Comparison of ENCODE assay signal across 8 mouse cellular contexts in genomic region chr13:68999826-69000225, GRCm38 (mm10). TPM values are rescaled to one million over a fixed set of nuclear protein-coding genes. Genes with fewer than 3 reads are reported as not detected.
DNase-seq lines count a peak whose midpoint lies in the region; ATAC-seq and TF ChIP-seq lines count a peak whose summit lies in the region.

No protein-coding gene starts in this region.

- DNase-seq in kidney, postnatal 36 days = no peak
- DNase-seq in hindbrain, postnatal 0 days (ENCODE audit: low spot score) = no peak
- DNase-seq in MN1 (ENCODE audit: low spot score) = no peak
- DNase-seq in adrenal gland, postnatal 36 days = no peak
- DNase-seq in layer of hippocampus, postnatal 36 days = no peak

- H3K4me2 ChIP-seq in kidney, embryonic 15.5 days = peak overlapping the region; percentile 89
- H3K4me2 ChIP-seq in embryonic facial prominence, embryonic 13.5 days = peak overlapping the region; percentile 93
- peak overlapping the region; percentile 97 for H3K4me2 ChIP-seq in hindbrain, postnatal 0 days (ENCODE audit: low read depth, low read length)
- peak overlapping the region; percentile 89 for H3K4me2 ChIP-seq in midbrain, embryonic 16.5 days (ENCODE audit: low read length)

- peak overlapping the region; percentile 73 for H3K4me3 ChIP-seq in kidney, embryonic 15.5 days (replicated peaks)
- H3K4me3 ChIP-seq in embryonic facial prominence, embryonic 13.5 days = peak overlapping the region; percentile 66
- peak overlapping the region; percentile 61 for H3K4me3 ChIP-seq in hindbrain, postnatal 0 days (ENCODE audit: low read length)
- H3K4me3 ChIP-seq in midbrain, embryonic 16.5 days (ENCODE audit: low read depth, low read length) = peak overlapping the region; percentile 71

- TF ChIP-seq CTCF in hindbrain, postnatal 0 days (IDR thresholded peaks at IDR 0.05; ENCODE audit: low read depth) = no peak

- peak; percentile 53 for ATAC-seq in kidney, embryonic 15.5 days (replicated peaks; ENCODE audit: low FRiP score)
- peak; percentile 4; the same call in 1 of the 2 replicates for ATAC-seq in embryonic facial prominence, embryonic 13.5 days (ENCODE audit: insufficient number of reproducible peaks, insufficient read depth, low FRiP score, low TSS enrichment, low read depth)
- no peak for ATAC-seq in hindbrain, postnatal 0 days
- ATAC-seq in midbrain, embryonic 16.5 days = no peak

- WGBS in kidney, embryonic 15.5 days = 24% methylated on average over 5 of the region's 5 CpGs
- WGBS in embryonic facial prominence, embryonic 13.5 days = 34% methylated on average over 5 of the region's 5 CpGs
- 34% methylated on average over 5 of the region's 5 CpGs for WGBS in hindbrain, postnatal 0 days
- WGBS in midbrain, embryonic 16.5 days = 42% methylated on average over 5 of the region's 5 CpGs

- H3K9me3 ChIP-seq in kidney, embryonic 15.5 days (replicated peaks) = no peaks in the 10 kb centered on the region
- no peaks in the 10 kb centered on the region for H3K9me3 ChIP-seq in embryonic facial prominence, embryonic 13.5 days
- no peaks in the 10 kb centered on the region for H3K9me3 ChIP-seq in hindbrain, postnatal 0 days (ENCODE audit: low read length)
- H3K9me3 ChIP-seq in midbrain, embryonic 16.5 days (replicated peaks; ENCODE audit: control insufficient read depth, low read length, poor library complexity, severe bottlenecking) = no peaks in the 10 kb centered on the region

- peaks cover 23% of the 10 kb centered on the region for H3K27me3 ChIP-seq in kidney, embryonic 15.5 days
- H3K27me3 ChIP-seq in embryonic facial prominence, embryonic 13.5 days = peaks cover 25% of the 10 kb centered on the region
- no peaks in the 10 kb centered on the region; the same call in 1 of the 2 replicates for H3K27me3 ChIP-seq in hindbrain, postnatal 0 days (ENCODE audit: insufficient read depth, low read length)
- no peaks in the 10 kb centered on the region for H3K27me3 ChIP-seq in midbrain, embryonic 16.5 days (ENCODE audit: control insufficient read depth, insufficient read depth, low read depth, low read length)

- H3K36me3 ChIP-seq in kidney, embryonic 15.5 days = no peaks in the 10 kb centered on the region
- no peaks in the 10 kb centered on the region for H3K36me3 ChIP-seq in embryonic facial prominence, embryonic 13.5 days
- no peaks in the 10 kb centered on the region for H3K36me3 ChIP-seq in hindbrain, postnatal 0 days (ENCODE audit: insufficient read depth, low read length)
- H3K36me3 ChIP-seq in midbrain, embryonic 16.5 days (ENCODE audit: control insufficient read depth, insufficient read depth, low read length) = no peaks in the 10 kb centered on the region

- 0 out of 2 replicates have a peak overlapping the region, but pooled peaks have one; percentile 62 for H3K9ac ChIP-seq in kidney, embryonic 15.5 days
- H3K9ac ChIP-seq in embryonic facial prominence, embryonic 13.5 days = peak overlapping the region; percentile 80
- peak overlapping the region; percentile 63; the same call in 1 of the 2 replicates for H3K9ac ChIP-seq in hindbrain, postnatal 0 days (replicated peaks; ENCODE audit: low read length)
- H3K9ac ChIP-seq in midbrain, embryonic 16.5 days (ENCODE audit: low read depth, low read length) = peak overlapping the region; percentile 74

- H3K27ac ChIP-seq in kidney, embryonic 15.5 days = peak overlapping the region; percentile 76
- no peak overlapping the region for H3K27ac ChIP-seq in embryonic facial prominence, embryonic 13.5 days
- H3K27ac ChIP-seq in hindbrain, postnatal 0 days = 0 out of 2 replicates have a peak overlapping the region, but pooled peaks have one; percentile 48
- no peak overlapping the region for H3K27ac ChIP-seq in midbrain, embryonic 16.5 days (ENCODE audit: low read length)

- peaks cover 25% of the 10 kb centered on the region for H3K4me1 ChIP-seq in kidney, embryonic 15.5 days
- peaks cover 30% of the 10 kb centered on the region for H3K4me1 ChIP-seq in embryonic facial prominence, embryonic 13.5 days
- H3K4me1 ChIP-seq in hindbrain, postnatal 0 days (ENCODE audit: insufficient read depth, low read length) = peaks cover 6% of the 10 kb centered on the region
- peaks cover 8% of the 10 kb centered on the region; the same call in 1 of the 2 replicates for H3K4me1 ChIP-seq in midbrain, embryonic 16.5 days (ENCODE audit: control insufficient read depth, insufficient read depth, low read length)

RNA-seq across cellular contexts. Expression of gene Adcy2, which starts 0.5 kb away (rescaled TPM):
- polyA plus RNA-seq in kidney, embryonic 15.5 days (2015; fragmentation: Nextera tagmentation; extraction: Ambion mirVana) = 5.5 and 6.5 TPM in 2 replicates
- 3.9 and 5.3 TPM in 2 replicates for polyA plus RNA-seq in embryonic facial prominence, embryonic 13.5 days (2015; fragmentation: Nextera tagmentation; extraction: Ambion mirVana)
- 35.1 and 44.2 TPM in 2 replicates for total RNA-seq in hindbrain, postnatal 0 days (2014; rRNA removed)
- polyA plus RNA-seq in hindbrain, postnatal 0 days (2015; fragmentation: Nextera tagmentation; extraction: Ambion mirVana) = 16.7 and 16.9 TPM in 2 replicates
- 6.7 and 7.5 TPM in 2 replicates for polyA plus RNA-seq in midbrain, embryonic 16.5 days (2015; fragmentation: Nextera tagmentation; extraction: Ambion mirVana)
- total RNA-seq in adrenal gland, postnatal 36 days (2021) = 1 to 10 TPM in 1 of 2 experiments, under 1 TPM in 1; 0.66 to 1.1 TPM
- total RNA-seq in layer of hippocampus, postnatal 36 days (2021) = 100 to 1,000 TPM in 1 of 2 experiments, 10 to 100 TPM in 1; 66.3 to 110 TPM

Comparison
In these comparisons a context has a peak if more than half of its experiments do, and no peak if none do; other contexts are left out.
1. ATAC-seq: peak in kidney, embryonic 15.5 days (single experiment) and embryonic facial prominence, embryonic 13.5 days (single experiment); none in hindbrain, postnatal 0 days (single experiment) and midbrain, embryonic 16.5 days (single experiment).
2. H3K27ac ChIP-seq: peak in kidney, embryonic 15.5 days (single experiment) and hindbrain, postnatal 0 days (single experiment); none in embryonic facial prominence, embryonic 13.5 days (single experiment) and midbrain, embryonic 16.5 days (single experiment).
3. Peak in every context shown above with its lines, with median percentiles within 50 percentile points of each other: H3K4me2 ChIP-seq, H3K4me3 ChIP-seq and H3K9ac ChIP-seq.